In genomic region chr9:21955570-21956281, GRCm38 (mm10) we compare ENCODE assay signal across 8 mouse cellular contexts. TPM values are rescaled to one million over a fixed set of nuclear protein-coding genes. Genes with fewer than 3 reads are reported as not detected.
DNase-seq lines count a peak whose midpoint lies in the region; ATAC-seq and TF ChIP-seq lines count a peak whose summit lies in the region.

TSS of gene Swsap1 (plus strand) at chr9:21955755.

- no peak for TF ChIP-seq EP300 in MEL (IDR thresholded peaks at IDR 0.05; ENCODE audit: low read depth in 1 of 2, low read length in 2 of 2)

- H3K4me3 ChIP-seq in MEL (ENCODE audit: control insufficient read depth in 1 of 2, insufficient read depth in 1 of 2, low read depth in 2 of 2, low read length in 2 of 2): peak within 1 kb of the TSS; percentile 52 to 66
- H3K4me3 ChIP-seq in cerebellum, adult 2 months (replicated peaks; ENCODE audit: insufficient read depth, low read depth, low read length): peak within 1 kb of the TSS; percentile 78
- H3K4me3 ChIP-seq in forebrain, postnatal 0 days (ENCODE audit: low read depth, low read length): peak within 1 kb of the TSS; percentile 58
- peak within 1 kb of the TSS; percentile 73 for H3K4me3 ChIP-seq in lung, embryonic 15.5 days

- H3K27ac ChIP-seq in MEL (ENCODE audit: control insufficient read depth, low read depth, low read length): peak within 1 kb of the TSS; percentile 87
- H3K27ac ChIP-seq in cerebellum, adult 2 months (ENCODE audit: insufficient read depth, low read length): peak within 1 kb of the TSS; percentile 85
- peak within 1 kb of the TSS; percentile 96 for H3K27ac ChIP-seq in forebrain, postnatal 0 days (ENCODE audit: low read depth, low read length)
- H3K27ac ChIP-seq in lung, embryonic 15.5 days: peak within 1 kb of the TSS; percentile 95

- under 1% methylated on average over 54 of the region's 54 CpGs for WGBS in cerebellum, adult 2 months
- under 1% methylated on average over 54 of the region's 54 CpGs for WGBS in forebrain, postnatal 0 days
- 2% methylated on average over 53 of the region's 54 CpGs for WGBS in lung, embryonic 15.5 days

- TF ChIP-seq CTCF in MEL (IDR thresholded peaks at IDR 0.05 in 2 of 3, conservative IDR thresholded peaks at IDR 0.05 in 1 of 3; ENCODE audit: control insufficient read depth in 1 of 3, insufficient read depth in 1 of 3, low read depth in 2 of 3, low read length in 3 of 3, poor library complexity in 1 of 3, severe bottlenecking in 1 of 3): no peak
- TF ChIP-seq CTCF in cerebellum, adult 2 months (IDR thresholded peaks at IDR 0.05; ENCODE audit: borderline replicate concordance, insufficient read depth, low read depth, low read length): no peak
- 0 out of 2 replicates have a peak, but pooled peaks have one; percentile 5 for TF ChIP-seq CTCF in forebrain, postnatal 0 days (IDR thresholded peaks at IDR 0.05; ENCODE audit: low read depth)

- peak within 1 kb of the TSS; percentile 65 for H3K4me2 ChIP-seq in forebrain, postnatal 0 days (ENCODE audit: low read depth)
- peak within 1 kb of the TSS; percentile 76 for H3K4me2 ChIP-seq in lung, embryonic 15.5 days

- no peak for TF ChIP-seq POLR2A in MEL (IDR thresholded peaks at IDR 0.05; ENCODE audit: control insufficient read depth in 1 of 2, insufficient read depth in 1 of 2, low read depth in 1 of 2, low read length in 2 of 2, poor library complexity in 1 of 2)
- TF ChIP-seq POLR2A in cerebellum, adult 2 months (IDR thresholded peaks at IDR 0.05; ENCODE audit: borderline replicate concordance, insufficient read depth, low read length): peak; percentile 63

- peak; percentile 97 for ATAC-seq in forebrain, postnatal 0 days
- ATAC-seq in lung, embryonic 15.5 days (ENCODE audit: borderline replicate concordance, extremely low read depth, low FRiP score, low TSS enrichment): peak; percentile 98

- peak; percentile 100 for DNase-seq in MEL (ENCODE audit: low read depth, low spot score)
- peak; percentile 99 to 100 for DNase-seq in cerebellum, adult 2 months
- peak; percentile 100 for DNase-seq in forebrain, postnatal 0 days
- DNase-seq in heart, postnatal 4 days: peak; percentile 99
- peak; percentile 99 to 100 for DNase-seq in layer of hippocampus, adult 8-10 months (ENCODE audit: low spot score in 2 of 2)
- DNase-seq in ovary, adult 18-20 months (ENCODE audit: low spot score): peak; percentile 95
- DNase-seq in thymus, postnatal 0 days (ENCODE audit: low spot score): peak; percentile 99

- peak within 1 kb of the TSS; percentile 76 for H3K9ac ChIP-seq in MEL (ENCODE audit: control insufficient read depth, low read depth, low read length, poor library complexity, severe bottlenecking)
- peak within 1 kb of the TSS; percentile 83 for H3K9ac ChIP-seq in forebrain, postnatal 0 days
- peak within 1 kb of the TSS; percentile 78 for H3K9ac ChIP-seq in lung, embryonic 15.5 days

- H3K36me3 ChIP-seq in MEL (ENCODE audit: control insufficient read depth in 1 of 2, insufficient read depth in 2 of 2, low read length in 2 of 2): peaks cover 8 to 26% of the 10 kb centered on the region in 2 experiments
- no peaks in the 10 kb centered on the region; the same call in 1 of the 2 replicates for H3K36me3 ChIP-seq in forebrain, postnatal 0 days (ENCODE audit: insufficient read depth)
- no peaks in the 10 kb centered on the region for H3K36me3 ChIP-seq in lung, embryonic 15.5 days

- H3K4me1 ChIP-seq in MEL (ENCODE audit: control insufficient read depth in 1 of 2, insufficient read depth in 2 of 2, low read length in 2 of 2): peaks cover 7 to 33% of the 10 kb centered on the region in 2 experiments
- H3K4me1 ChIP-seq in cerebellum, adult 2 months (ENCODE audit: control insufficient read depth, insufficient read depth, low read length): no peaks in the 10 kb centered on the region
- peaks cover 17% of the 10 kb centered on the region for H3K4me1 ChIP-seq in forebrain, postnatal 0 days (ENCODE audit: insufficient read depth)
- peaks cover 17% of the 10 kb centered on the region for H3K4me1 ChIP-seq in lung, embryonic 15.5 days

- H3K27me3 ChIP-seq in MEL (ENCODE audit: control insufficient read depth in 1 of 2, insufficient read depth in 2 of 2, low read length in 2 of 2): no peaks in the 10 kb centered on the region
- no peaks in the 10 kb centered on the region for H3K27me3 ChIP-seq in cerebellum, adult 2 months (ENCODE audit: control insufficient read depth, insufficient read depth, low read length)
- peaks cover 8% of the 10 kb centered on the region for H3K27me3 ChIP-seq in forebrain, postnatal 0 days (ENCODE audit: insufficient read depth, low read length)
- H3K27me3 ChIP-seq in lung, embryonic 15.5 days: peaks cover 9% of the 10 kb centered on the region

- H3K9me3 ChIP-seq in MEL (replicated peaks; ENCODE audit: insufficient read depth, low read length): no peaks in the 10 kb centered on the region
- no peaks in the 10 kb centered on the region for H3K9me3 ChIP-seq in forebrain, postnatal 0 days (ENCODE audit: low read length)
- H3K9me3 ChIP-seq in lung, embryonic 15.5 days: no peaks in the 10 kb centered on the region

- H3K79me2 ChIP-seq in MEL (ENCODE audit: control insufficient read depth, insufficient read depth, low read length, poor library complexity): peaks cover 17% of the 10 kb centered on the region

- TF ChIP-seq RAD21 in MEL (IDR thresholded peaks at IDR 0.05; ENCODE audit: low read depth, low read length): no peak

TF ChIP-seq in MEL, 35 proteins besides CTCF, POLR2A, EP300 and RAD21:
- peak; percentile 26; the same call in 1 of the 2 replicates for TF ChIP-seq GATA1 (IDR thresholded peaks at IDR 0.05; ENCODE audit: low read depth, low read length)
- no peak for TF ChIP-seq TCF12 (IDR thresholded peaks at IDR 0.05; ENCODE audit: low read depth, low read length)
TF ChIP-seq in MEL: peak in this region for 1.

RNA-seq across cellular contexts. Expression of gene Swsap1, which starts in this region (rescaled TPM):
- total RNA-seq in MEL (2012; rRNA removed): 12.7 and 17.2 TPM in 2 replicates
- 10 to 100 TPM in 1 of 2 experiments, not detected in 1; 19.3 TPM for polyA plus RNA-seq in MEL (2012; ENCODE audit: insufficient read depth in 1 of 2, insufficient read length in 2 of 2, low read depth in 1 of 2, low replicate concordance in 2 of 2, missing spikeins in 1 of 2)
- 12.2 and 12.8 TPM in 2 replicates for polyA plus RNA-seq in cerebellum, adult 2 months (2012; rRNA removed)
- 28.2 and 37.7 TPM in 2 replicates for total RNA-seq in forebrain, postnatal 0 days (2014; rRNA removed)
- 7.0 and 7.3 TPM in 2 replicates for polyA plus RNA-seq in forebrain, postnatal 0 days (2015; fragmentation: Nextera tagmentation; extraction: Ambion mirVana)
- 1 to 10 TPM; 8.8 to 9.0 TPM for total RNA-seq in heart, postnatal 4 days (2021)
- total RNA-seq in layer of hippocampus, adult 8-10 months (2022): 10 to 100 TPM; 12.0 to 14.0 (median 13.1) TPM
- 6.5 and 6.7 TPM in 2 replicates for polyA plus RNA-seq in lung, embryonic 15.5 days (2015; fragmentation: Nextera tagmentation; extraction: Ambion mirVana)
- polyA plus RNA-seq in thymus, postnatal 0 days (2015; fragmentation: Nextera tagmentation; extraction: Ambion mirVana): 5.3 and 5.9 TPM in 2 replicates

Comparison
In these comparisons a context has a peak if more than half of its experiments do, and no peak if none do; other contexts are left out.
1. Peak in every context shown above with its lines: DNase-seq, ATAC-seq, H3K4me3 ChIP-seq and H3K27ac ChIP-seq.